Mouse (Mus musculus) frontal cortex, postnatal 10 days (tissue): ENCODE measurements around the gene Cmtm2a.
"Not testable (repeated sequence)": the region's sequence is repeated elsewhere in the genome, so short reads cannot be mapped to it uniquely, and the experiment has no call there.

Experiments used
- DNase-seq, 2 experiments: peaks; one replicate each; pipeline ENCODE4 v3.0.0; 2022; ENCODE audit warnings: low spot score in 2 of 2, mixed read lengths in 1 of 2

The Cmtm2a gene

GRCm38 (mm10) chr8:104294396-104294795 lies 1.4 kb upstream of the Cmtm2a start:
- DNase-seq: no peak

GRCm38 (mm10) chr8:104268937-104269440 lies 24.0 kb downstream of the Cmtm2a start:
- no peak for DNase-seq

GRCm38 (mm10) chr8:104268368-104268767 lies 24.6 kb downstream of the Cmtm2a start:
- no peak for DNase-seq

GRCm38 (mm10) chr8:104264271-104264935 lies 28.6 kb downstream of the Cmtm2a start:
- DNase-seq: not testable (repeated sequence)

GRCm38 (mm10) chr8:104261802-104262201 lies 31.2 kb downstream of the Cmtm2a start:
- DNase-seq: not testable (repeated sequence)

GRCm38 (mm10) chr8:104253016-104253415 lies 40.0 kb downstream of the Cmtm2a start:
- no peak for DNase-seq

GRCm38 (mm10) chr8:104251461-104251860 lies 41.5 kb downstream of the Cmtm2a start:
- no peak for DNase-seq

- peak; percentile 40 to 72 for DNase-seq
Observed at GRCm38 (mm10) chr8:104250439-104251367, 42.3 kb downstream of the Cmtm2a start, which contains the start of gene Cklf. Gene Cklf, plus strand, starts transcription at chr8:104250861.

GRCm38 (mm10) chr8:104249442-104249996 lies 43.5 kb downstream of the Cmtm2a start:
- no peak for DNase-seq

GRCm38 (mm10) chr8:104248276-104248675 lies 44.7 kb downstream of the Cmtm2a start, which contains the start of gene Tk2:
Gene Tk2, minus strand, starts transcription at chr8:104248558.
- peak; percentile 60 to 70 for DNase-seq

- no peak for DNase-seq
Observed at GRCm38 (mm10) chr8:104247908-104248275, 45.1 kb downstream of the Cmtm2a start.

GRCm38 (mm10) chr8:104247054-104247907 lies 45.7 kb downstream of the Cmtm2a start:
- DNase-seq: peak in 1 of 2 experiments; percentile 37

GRCm38 (mm10) chr8:104246621-104247020 lies 46.4 kb downstream of the Cmtm2a start:
- no peak for DNase-seq

- DNase-seq: no peak
Observed at GRCm38 (mm10) chr8:104242038-104242644, 50.8 kb downstream of the Cmtm2a start.

- no peak for DNase-seq
Observed at GRCm38 (mm10) chr8:104239418-104239861, 53.5 kb downstream of the Cmtm2a start.

- no peak for DNase-seq
Observed at GRCm38 (mm10) chr8:104234573-104234972, 58.4 kb downstream of the Cmtm2a start.

- DNase-seq: no peak
Observed at GRCm38 (mm10) chr8:104232919-104233318, 60.1 kb downstream of the Cmtm2a start.

- DNase-seq: no peak
Observed at GRCm38 (mm10) chr8:104232039-104232438, 60.9 kb downstream of the Cmtm2a start.
